Mouse (Mus musculus) heart, postnatal 25 days (tissue): ENCODE measurements around the gene Cst12. TPM values are rescaled to one million over a fixed set of nuclear protein-coding genes. Genes with fewer than 3 reads are reported as not detected.

ENCODE experiments used
- total RNA-seq, 2 experiments: library from RNA; stranded (reverse); gene quantifications; 2 replicates each; pipeline ENCODE4 v1.2.3; 2021

Cst12 gene
- total RNA-seq, 2 experiments from 2014 or later, result 0.52 to 2.1 TPM

Other genes starting within 250 kb of the Cst12 start
- 1 to 10 TPM; 6.3 to 7.3 TPM for gene Nxt1, start 116.8 kb upstream of the Cst12 start, total RNA-seq
- 10 to 100 TPM; 18.1 to 24.2 TPM for gene Gzf1, start 108.3 kb upstream of the Cst12 start, total RNA-seq
- gene Napb, start 56.9 kb upstream of the Cst12 start, total RNA-seq, result 1 to 10 TPM; 1.3 to 1.4 TPM
- not detected for gene Cstl1, start 39.0 kb upstream of the Cst12 start, total RNA-seq
- gene Cst11, start 17.9 kb upstream of the Cst12 start, total RNA-seq, result not detected
- gene 8030411F24Rik, start 7.4 kb upstream of the Cst12 start, total RNA-seq, result not detected
- gene Cst8, start 9.4 kb downstream of the Cst12 start, total RNA-seq, result not detected
- gene Cst13, start 30.7 kb downstream of the Cst12 start, total RNA-seq, result not detected
- 1 to 10 TPM; 1.3 to 1.8 TPM for gene Cst9, start 45.8 kb downstream of the Cst12 start, total RNA-seq
- gene 9230104L09Rik, start 75.7 kb downstream of the Cst12 start, total RNA-seq, result under 1 TPM; 0.49 to 0.95 TPM
- 1,000 to 10,000 TPM in 1 of 2 experiments, 100 to 1,000 TPM in 1; 940 to 1,010 TPM for gene Cst3, start 86.3 kb downstream of the Cst12 start, total RNA-seq
- not detected for gene Gm1330, start 213.9 kb downstream of the Cst12 start, total RNA-seq
- gene Gm10750, start 227.9 kb downstream of the Cst12 start, total RNA-seq, result not detected